Mouse (Mus musculus): ENCODE results near the gene Slc26a10. TPM values are rescaled to one million over a fixed set of nuclear protein-coding genes. Genes with fewer than 3 reads are reported as not detected.
A peak's percentile ranks its signal among the peaks of the same experiment; 100 is the strongest.

The Slc26a10 gene
- polyA plus RNA-seq (2016; fragmentation: Nextera tagmentation; extraction: Ambion mirVana) = 20.2 and 21.0 TPM in 2 replicates

DNA sequence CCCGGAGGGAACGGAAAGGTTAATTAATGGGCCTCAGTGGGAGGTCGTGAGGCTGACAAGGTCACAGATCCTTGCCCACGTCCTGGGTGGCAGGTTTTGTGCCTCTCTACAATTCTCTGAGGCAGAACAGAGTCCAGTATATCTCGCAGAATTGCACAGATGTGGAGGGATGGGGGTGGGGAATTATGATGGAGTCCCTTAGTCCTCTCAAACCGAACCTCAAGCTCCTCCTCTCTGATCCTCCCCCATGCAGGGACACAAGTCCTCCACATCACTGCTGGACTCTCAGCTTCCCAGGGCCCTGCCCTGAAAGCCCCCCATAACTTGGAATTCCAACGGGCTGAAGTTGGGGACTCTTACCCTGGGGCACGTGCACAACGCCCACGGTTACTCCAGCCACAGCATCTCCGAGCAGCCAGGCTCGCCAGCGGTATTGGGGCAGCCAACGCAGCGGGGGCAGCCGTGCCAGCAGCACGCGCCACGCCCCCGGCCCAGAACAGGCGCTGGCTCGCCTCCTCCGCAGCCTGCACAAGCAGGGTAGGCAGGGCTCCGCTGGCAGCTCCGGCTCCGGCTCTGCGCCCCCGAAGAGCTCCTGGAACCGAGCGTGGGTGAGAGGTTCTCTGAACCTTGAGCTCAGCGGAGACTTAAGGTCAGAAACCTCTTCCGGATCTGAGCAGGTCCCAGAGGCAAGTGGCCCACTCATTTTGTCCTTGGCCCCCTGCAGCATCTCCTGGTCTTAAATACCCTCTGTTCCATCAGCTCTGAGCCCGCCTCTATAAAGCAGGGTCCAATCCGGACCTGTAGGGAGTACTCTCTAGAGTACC is at the start of gene Slc26a10:
Gene Slc26a10 (minus strand): TSS at position 775 of the 824 bp plus-strand sequence.
- peaks cover 44% of the 10 kb centered on the region for H3K4me1 ChIP-seq (replicated peaks)
- peak within 1 kb of the TSS; percentile 62 for H3K4me2 ChIP-seq
- peak; percentile 23; the same call in 1 of the 2 replicates for ATAC-seq (ENCODE audit: insufficient number of reproducible peaks, low FRiP score)
- peaks cover 4% of the 10 kb centered on the region; the same call in 1 of the 2 replicates for H3K36me3 ChIP-seq
- 2% methylated on average over 34 of the region's 34 CpGs for WGBS
- peak within 1 kb of the TSS; percentile 38 for H3K4me3 ChIP-seq
- peak within 1 kb of the TSS; percentile 61 for H3K9ac ChIP-seq
- no peaks in the 10 kb centered on the region for H3K9me3 ChIP-seq (replicated peaks)
- H3K27me3 ChIP-seq (replicated peaks) = peaks cover 90% of the 10 kb centered on the region
- no peak within 1 kb of the TSS for H3K27ac ChIP-seq (ENCODE audit: poor library complexity, severe bottlenecking)

DNA sequence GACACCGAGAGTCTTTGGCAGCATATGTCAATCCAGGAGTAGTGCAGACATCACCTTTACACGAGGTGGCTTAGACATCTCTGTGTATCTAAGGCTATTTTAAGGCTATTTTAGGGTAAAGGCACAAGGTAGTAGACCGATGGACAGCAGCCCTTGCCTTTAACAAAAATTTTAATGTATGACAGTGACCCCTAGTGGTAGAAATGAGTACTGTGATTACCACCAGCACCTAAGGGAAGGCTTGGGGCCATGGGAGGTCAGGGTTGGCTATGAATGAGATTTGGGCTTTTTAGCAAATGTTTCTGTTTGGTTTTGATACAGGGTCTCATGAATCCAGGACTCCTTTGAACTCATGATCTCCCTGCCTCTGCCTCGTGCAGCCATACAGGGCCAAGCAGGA is 48.5 kb upstream of the Slc26a10 start:
- Histone ChIP-seq H3K4me2 (no peak overlapping the region), H3K9me3 (replicated peaks) (no peaks in the 10 kb centered on the region), H3K27ac (ENCODE audit: poor library complexity, severe bottlenecking) (no peak overlapping the region), H3K4me3 (no peak overlapping the region), H3K27me3 (replicated peaks) (peaks cover 42% of the 10 kb centered on the region), H3K4me1 (replicated peaks) (no peaks in the 10 kb centered on the region), H3K36me3 (no peaks in the 10 kb centered on the region), H3K9ac (no peak overlapping the region)
- ATAC-seq (ENCODE audit: insufficient number of reproducible peaks, low FRiP score) = peak; percentile 37; the same call in 1 of the 2 replicates
- WGBS = 17% methylated on average over 4 of the region's 4 CpGs

DNA sequence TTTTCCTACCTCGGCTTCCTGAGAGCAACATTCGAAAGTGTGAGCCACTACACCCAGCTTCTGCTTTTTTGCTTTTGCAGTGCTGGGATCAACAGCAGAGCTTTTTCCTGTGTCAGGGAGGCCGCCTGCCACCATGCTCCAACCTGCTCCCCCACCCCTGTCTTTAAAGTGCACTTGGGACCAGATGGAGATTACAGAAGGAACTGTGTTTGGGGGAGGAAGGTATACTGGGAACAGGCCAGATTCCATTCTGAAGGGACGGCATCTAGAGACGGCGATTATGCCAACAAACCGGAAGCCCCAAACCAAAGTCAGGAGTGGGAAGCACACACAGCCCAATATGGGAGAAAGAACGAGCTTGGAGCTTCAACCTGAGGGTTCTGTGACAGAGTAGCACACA is 46.7 kb upstream of the Slc26a10 start:
- H3K36me3 ChIP-seq = no peaks in the 10 kb centered on the region
- no peaks in the 10 kb centered on the region for H3K9me3 ChIP-seq (replicated peaks)
- 73% methylated on average over 8 of the region's 8 CpGs for WGBS
- H3K9ac ChIP-seq = no peak overlapping the region
- no peak overlapping the region for H3K4me3 ChIP-seq
- H3K27me3 ChIP-seq (replicated peaks) = peaks cover 41% of the 10 kb centered on the region
- no peaks in the 10 kb centered on the region for H3K4me1 ChIP-seq (replicated peaks)
- no peak overlapping the region for H3K4me2 ChIP-seq
- ATAC-seq (ENCODE audit: insufficient number of reproducible peaks, low FRiP score) = no peak
- no peak overlapping the region for H3K27ac ChIP-seq (ENCODE audit: poor library complexity, severe bottlenecking)

DNA sequence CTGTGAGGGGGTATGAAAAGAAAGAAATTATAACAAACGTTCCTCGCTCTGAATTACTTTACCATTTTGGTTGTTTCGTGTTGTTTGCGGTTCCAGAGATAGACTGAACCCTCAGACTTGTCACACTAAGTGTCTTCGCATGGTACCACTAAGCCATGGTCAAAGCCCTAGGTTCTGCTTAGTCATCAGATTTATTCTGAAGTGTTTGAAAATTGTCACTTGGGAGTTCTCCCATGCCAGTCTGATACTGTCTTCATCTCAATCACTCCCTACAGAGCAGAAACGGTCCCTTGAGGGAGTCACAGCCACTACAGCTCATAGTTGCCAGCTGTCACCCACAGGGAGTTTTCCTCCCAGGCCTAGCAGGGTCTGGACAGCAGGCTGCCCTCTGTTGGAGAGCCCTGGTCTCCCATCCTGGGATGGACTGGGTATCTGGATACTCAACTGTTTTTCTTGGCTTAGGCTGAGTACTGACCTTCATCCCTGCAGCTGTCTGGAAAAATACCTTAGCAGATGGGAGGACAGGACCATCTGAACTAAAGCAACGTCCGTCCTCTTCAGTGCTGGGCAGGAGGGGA is 46.0 kb upstream of the Slc26a10 start:
- no peak overlapping the region for H3K4me3 ChIP-seq
- H3K4me1 ChIP-seq (replicated peaks) = no peaks in the 10 kb centered on the region
- H3K36me3 ChIP-seq = no peaks in the 10 kb centered on the region
- no peak overlapping the region for H3K9ac ChIP-seq
- no peak for ATAC-seq (ENCODE audit: insufficient number of reproducible peaks, low FRiP score)
- no peak overlapping the region for H3K4me2 ChIP-seq
- no peak overlapping the region for H3K27ac ChIP-seq (ENCODE audit: poor library complexity, severe bottlenecking)
- WGBS = 66% methylated on average over 8 of the region's 8 CpGs
- H3K9me3 ChIP-seq (replicated peaks) = no peaks in the 10 kb centered on the region
- H3K27me3 ChIP-seq (replicated peaks) = peaks cover 36% of the 10 kb centered on the region

DNA sequence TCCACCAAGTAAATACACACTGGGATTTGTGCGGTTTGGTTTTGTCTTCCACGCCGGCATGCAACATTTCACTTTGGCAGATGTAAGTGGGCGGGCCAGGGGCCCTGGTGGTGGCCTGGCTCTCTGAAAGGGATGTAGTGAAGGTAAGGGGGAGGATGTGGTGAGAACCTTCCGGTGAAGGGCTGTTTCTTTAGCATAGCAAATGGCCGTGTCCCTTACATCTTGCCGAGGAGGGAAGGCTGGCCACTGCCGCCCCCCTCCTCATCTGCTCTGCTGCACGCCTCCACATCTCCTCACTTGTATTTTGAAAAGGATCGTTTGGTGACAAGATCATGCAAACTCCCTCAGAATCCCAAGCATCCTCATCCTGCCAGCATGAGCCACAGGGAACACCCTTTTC is 45.3 kb upstream of the Slc26a10 start:
- ATAC-seq (ENCODE audit: insufficient number of reproducible peaks, low FRiP score) = no peak
- WGBS = 24% methylated on average over 10 of the region's 10 CpGs

DNA sequence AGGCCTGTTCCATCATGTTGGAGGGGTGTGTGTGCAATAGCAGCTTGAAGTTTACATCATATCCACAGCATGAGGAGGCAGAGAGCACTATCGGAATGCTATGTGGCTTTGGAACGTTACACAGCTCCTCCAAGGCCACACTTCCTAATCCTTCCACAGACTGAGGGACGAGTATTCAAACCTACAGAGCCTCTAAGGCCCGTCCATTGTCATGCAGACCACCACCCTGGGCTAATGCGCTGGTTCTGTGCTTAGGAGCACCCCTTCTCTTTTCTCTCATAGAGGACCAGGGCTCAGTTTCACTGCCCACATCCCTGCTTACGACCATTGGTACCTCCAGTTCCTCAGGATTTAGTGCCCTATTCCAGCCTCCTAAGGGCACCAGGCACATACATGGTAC is 44.8 kb upstream of the Slc26a10 start:
- H3K9me3 ChIP-seq (replicated peaks) = 0 out of 2 replicates have a peak, but pooled peaks cover 2% of the 10 kb centered on the region
- no peak overlapping the region for H3K9ac ChIP-seq
- WGBS = 57% methylated on average over 6 of the region's 6 CpGs
- H3K4me2 ChIP-seq = no peak overlapping the region
- peaks cover 28% of the 10 kb centered on the region for H3K27me3 ChIP-seq (replicated peaks)
- no peak overlapping the region for H3K4me3 ChIP-seq
- H3K4me1 ChIP-seq (replicated peaks) = no peaks in the 10 kb centered on the region
- H3K27ac ChIP-seq (ENCODE audit: poor library complexity, severe bottlenecking) = no peak overlapping the region
- no peak for ATAC-seq (ENCODE audit: insufficient number of reproducible peaks, low FRiP score)
- H3K36me3 ChIP-seq = no peaks in the 10 kb centered on the region

More for the DNA sequence above, 45.3 kb upstream of the Slc26a10 start:
- Histone ChIP-seq H3K4me3 (no peak overlapping the region), H3K36me3 (no peaks in the 10 kb centered on the region), H3K4me2 (no peak overlapping the region), H3K9me3 (replicated peaks) (no peaks in the 10 kb centered on the region), H3K9ac (no peak overlapping the region), H3K4me1 (replicated peaks) (no peaks in the 10 kb centered on the region), H3K27ac (ENCODE audit: poor library complexity, severe bottlenecking) (no peak overlapping the region), H3K27me3 (replicated peaks) (peaks cover 32% of the 10 kb centered on the region)

DNA sequence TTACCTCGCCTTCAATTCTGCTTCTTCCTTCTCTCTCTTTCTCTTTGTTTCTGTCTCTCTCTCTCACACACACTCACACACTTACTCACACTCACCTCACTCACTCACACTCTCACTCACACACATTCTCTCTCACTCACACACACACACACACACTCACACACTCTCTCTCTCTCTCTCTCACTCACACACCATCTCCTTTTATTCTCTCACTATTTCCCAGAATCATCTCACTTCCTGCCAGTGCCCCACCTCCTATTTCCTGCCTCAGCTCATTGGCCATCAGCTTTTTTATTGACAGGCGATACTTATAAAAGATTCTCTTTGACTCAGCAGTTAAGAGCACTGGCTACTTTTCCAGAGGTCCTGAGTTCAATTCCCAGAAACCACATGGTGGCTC is 37.9 kb upstream of the Slc26a10 start:
- no peak for ATAC-seq (ENCODE audit: insufficient number of reproducible peaks, low FRiP score)
- 80% methylated on average over 2 of the region's 2 CpGs for WGBS
- H3K9me3 ChIP-seq (replicated peaks) = 0 out of 2 replicates have a peak, but pooled peaks cover 4% of the 10 kb centered on the region

DNA sequence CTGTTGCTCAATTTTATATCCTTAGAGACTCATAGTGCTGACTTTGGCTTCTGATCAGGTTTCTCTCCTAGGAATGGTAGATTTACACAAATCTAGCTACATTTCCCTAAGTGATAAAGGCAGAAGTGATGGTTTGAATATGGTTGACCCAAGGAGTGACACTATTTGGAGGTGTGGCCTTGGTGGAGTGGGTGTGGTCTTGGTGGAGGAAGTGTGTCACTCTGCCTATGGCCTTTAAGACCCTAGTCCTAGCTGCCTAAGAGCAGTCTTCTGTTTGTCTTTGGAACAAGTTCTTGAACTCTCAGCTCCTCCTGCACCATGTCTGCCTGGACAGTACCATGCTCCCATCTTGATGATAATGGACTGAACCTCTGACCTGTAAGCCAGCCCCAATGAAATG is 36.7 kb upstream of the Slc26a10 start:
- H3K27me3 ChIP-seq (replicated peaks) = no peaks in the 10 kb centered on the region
- no peak overlapping the region for H3K4me3 ChIP-seq
- H3K9ac ChIP-seq = no peak overlapping the region
- 0 out of 2 replicates have a peak, but pooled peaks cover 4% of the 10 kb centered on the region for H3K9me3 ChIP-seq (replicated peaks)
- H3K4me1 ChIP-seq (replicated peaks) = no peaks in the 10 kb centered on the region
- H3K4me2 ChIP-seq = no peak overlapping the region
- H3K36me3 ChIP-seq = no peaks in the 10 kb centered on the region
- no peak for ATAC-seq (ENCODE audit: insufficient number of reproducible peaks, low FRiP score)
- no peak overlapping the region for H3K27ac ChIP-seq (ENCODE audit: poor library complexity, severe bottlenecking)

More for the DNA sequence above, 37.9 kb upstream of the Slc26a10 start:
- H3K4me3 ChIP-seq = no peak overlapping the region
- H3K4me2 ChIP-seq = no peak overlapping the region
- no peaks in the 10 kb centered on the region for H3K36me3 ChIP-seq
- no peaks in the 10 kb centered on the region for H3K27me3 ChIP-seq (replicated peaks)
- H3K27ac ChIP-seq (ENCODE audit: poor library complexity, severe bottlenecking) = no peak overlapping the region
- H3K4me1 ChIP-seq (replicated peaks) = no peaks in the 10 kb centered on the region
- H3K9ac ChIP-seq = no peak overlapping the region

DNA sequence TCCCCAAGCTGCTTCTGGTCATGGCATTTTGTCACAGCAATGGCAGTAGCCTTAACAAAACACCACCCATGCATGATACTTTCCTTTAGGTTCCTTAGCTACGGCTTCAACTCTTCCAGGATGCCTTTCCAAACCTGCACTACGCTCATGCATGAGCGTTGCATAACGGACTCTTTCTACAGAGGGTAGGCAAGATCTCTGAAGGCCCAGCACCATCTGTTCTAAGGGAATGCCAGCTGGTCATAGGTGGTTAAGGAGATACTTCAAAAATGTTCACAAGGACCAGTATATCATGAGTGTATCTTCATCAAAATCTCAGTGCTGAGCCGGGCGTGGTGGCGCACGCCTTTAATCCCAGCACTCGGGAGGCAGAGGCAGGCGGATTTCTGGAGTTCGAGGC is 36.0 kb upstream of the Slc26a10 start:
- Histone ChIP-seq H3K27me3 (replicated peaks) (no peaks in the 10 kb centered on the region), H3K9ac (no peak overlapping the region), H3K4me3 (no peak overlapping the region), H3K4me1 (replicated peaks) (no peaks in the 10 kb centered on the region), H3K9me3 (replicated peaks) (0 out of 2 replicates have a peak, but pooled peaks cover 4% of the 10 kb centered on the region), H3K27ac (ENCODE audit: poor library complexity, severe bottlenecking) (no peak overlapping the region), H3K36me3 (no peaks in the 10 kb centered on the region), H3K4me2 (no peak overlapping the region)
- ATAC-seq (ENCODE audit: insufficient number of reproducible peaks, low FRiP score) = no peak
- WGBS = 90% methylated on average over 11 of the region's 11 CpGs

DNA sequence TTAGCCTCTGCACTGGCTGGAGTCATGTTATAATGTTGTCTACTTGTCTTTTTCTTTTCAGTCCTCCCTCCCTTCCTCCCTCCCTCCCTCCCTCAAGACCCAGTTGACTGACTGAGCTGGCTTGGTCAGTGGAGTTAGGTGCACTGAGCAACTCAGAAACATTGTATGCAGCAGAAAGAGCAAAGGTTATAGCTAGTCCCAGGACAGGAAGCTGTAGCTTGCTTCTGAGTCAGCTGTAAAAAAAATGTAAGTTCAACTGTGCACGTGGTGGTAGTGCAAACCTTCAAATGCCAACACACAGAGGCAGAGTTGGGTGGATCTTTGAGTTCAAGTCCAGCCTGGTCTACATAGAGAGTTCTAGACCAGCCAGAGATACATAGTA is 34.0 kb upstream of the Slc26a10 start:
- WGBS = 53% methylated on average over 1 of the region's 1 CpGs

DNA sequence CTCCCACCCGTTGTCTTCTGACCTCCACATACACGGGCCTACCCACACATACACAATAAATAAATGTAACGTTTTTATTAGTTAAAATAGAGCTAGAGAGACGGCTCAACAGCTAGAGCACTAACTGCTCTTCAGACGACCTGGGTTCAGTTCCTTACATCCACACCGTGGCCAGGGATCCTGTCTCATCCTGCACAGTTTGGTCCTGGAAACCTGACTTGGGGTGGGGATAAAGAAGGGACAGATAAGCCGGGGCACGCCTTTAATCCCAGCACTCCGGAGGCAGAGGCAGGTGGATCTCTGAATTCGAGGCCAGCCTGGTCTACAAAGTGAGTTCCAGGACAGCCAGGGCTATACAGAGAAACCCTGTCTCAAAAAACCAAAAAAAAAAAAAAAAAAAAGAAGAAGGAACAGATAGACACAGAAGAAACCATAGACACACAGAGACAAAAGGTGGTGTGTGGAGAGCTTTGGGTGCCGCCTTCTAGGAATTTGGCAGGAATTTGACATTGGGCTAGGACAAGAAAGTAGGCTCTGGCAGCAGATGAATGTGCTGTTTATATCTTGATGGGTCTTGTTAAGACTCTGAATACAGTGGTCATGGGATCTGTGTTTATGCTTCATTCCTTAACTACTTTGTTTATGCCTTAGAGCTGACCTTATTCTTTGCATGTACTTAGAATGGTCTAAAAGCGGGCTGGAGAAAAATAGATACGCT is 33.4 kb upstream of the Slc26a10 start:
- ATAC-seq (ENCODE audit: insufficient number of reproducible peaks, low FRiP score) = no peak
- Histone ChIP-seq H3K27ac (ENCODE audit: poor library complexity, severe bottlenecking) (no peak overlapping the region), H3K9ac (no peak overlapping the region), H3K4me1 (replicated peaks) (peaks cover 12% of the 10 kb centered on the region), H3K9me3 (replicated peaks) (no peaks in the 10 kb centered on the region), H3K27me3 (replicated peaks) (no peaks in the 10 kb centered on the region), H3K4me2 (no peak overlapping the region), H3K4me3 (no peak overlapping the region), H3K36me3 (0 out of 2 replicates have a peak, but pooled peaks cover 2% of the 10 kb centered on the region)
- WGBS = 77% methylated on average over 13 of the region's 13 CpGs

More for the DNA sequence above, 34.0 kb upstream of the Slc26a10 start:
- ATAC-seq (ENCODE audit: insufficient number of reproducible peaks, low FRiP score) = no peak
- no peak overlapping the region for H3K27ac ChIP-seq (ENCODE audit: poor library complexity, severe bottlenecking)
- H3K36me3 ChIP-seq = no peaks in the 10 kb centered on the region
- no peak overlapping the region for H3K9ac ChIP-seq
- H3K4me1 ChIP-seq (replicated peaks) = peaks cover 12% of the 10 kb centered on the region
- no peaks in the 10 kb centered on the region for H3K27me3 ChIP-seq (replicated peaks)
- H3K4me3 ChIP-seq = no peak overlapping the region
- no peaks in the 10 kb centered on the region for H3K9me3 ChIP-seq (replicated peaks)
- no peak overlapping the region for H3K4me2 ChIP-seq

All from heart, embryonic 12.5 days (tissue).